Mouse (Mus musculus): ENCODE results near the gene Foxn3. TPM values are rescaled to one million over a fixed set of nuclear protein-coding genes. Genes with fewer than 3 reads are reported as not detected.

Gene Foxn3
- polyA plus RNA-seq, 1 experiment from 2014 or later, result 75.5 TPM

- Histone ChIP-seq H3K36me3 (ENCODE audit: control insufficient read depth, insufficient read depth, low read length) (no peaks in the 10 kb centered on the region), H3K27ac (ENCODE audit: low read depth, low read length) (peak overlapping the region; percentile 25), H3K9me3 (replicated peaks; ENCODE audit: control insufficient read depth, low read length) (no peaks in the 10 kb centered on the region), H3K27me3 (ENCODE audit: control insufficient read depth, insufficient read depth, low read length) (no peaks in the 10 kb centered on the region), H3K4me1 (ENCODE audit: control insufficient read depth, insufficient read depth, low read length) (peaks cover 65% of the 10 kb centered on the region), H3K9ac (ENCODE audit: low read depth, low read length) (no peak overlapping the region), H3K4me2 (peak overlapping the region; percentile 14; the same call in 1 of the 2 replicates), H3K4me3 (ENCODE audit: low read depth, low read length) (no peak overlapping the region)
- no peak for ATAC-seq (replicated peaks; ENCODE audit: insufficient number of reproducible peaks, low FRiP score, low TSS enrichment)
- WGBS (ENCODE audit: insufficient replicate concordance), result 55% methylated on average over 5 of the region's 5 CpGs
These were observed 347.0 kb downstream of the Foxn3 start for GRCm38 (mm10) chr12:99216341-99216761.

- peaks cover 65% of the 10 kb centered on the region for H3K4me1 ChIP-seq (ENCODE audit: control insufficient read depth, insufficient read depth, low read length)
- no peaks in the 10 kb centered on the region for H3K9me3 ChIP-seq (replicated peaks; ENCODE audit: control insufficient read depth, low read length)
- no peak for ATAC-seq (replicated peaks; ENCODE audit: insufficient number of reproducible peaks, low FRiP score, low TSS enrichment)
- no peaks in the 10 kb centered on the region for H3K27me3 ChIP-seq (ENCODE audit: control insufficient read depth, insufficient read depth, low read length)
- 72% methylated on average over 11 of the region's 11 CpGs for WGBS (ENCODE audit: insufficient replicate concordance)
- H3K4me2 ChIP-seq, result no peak overlapping the region
- H3K9ac ChIP-seq (ENCODE audit: low read depth, low read length), result no peak overlapping the region
- H3K4me3 ChIP-seq (ENCODE audit: low read depth, low read length), result no peak overlapping the region
- peak overlapping the region; percentile 25 for H3K27ac ChIP-seq (ENCODE audit: low read depth, low read length)
- no peaks in the 10 kb centered on the region for H3K36me3 ChIP-seq (ENCODE audit: control insufficient read depth, insufficient read depth, low read length)
These were observed 347.7 kb downstream of the Foxn3 start for GRCm38 (mm10) chr12:99215521-99216255.

- Histone ChIP-seq H3K4me3 (ENCODE audit: low read depth, low read length) (no peak overlapping the region), H3K9me3 (replicated peaks; ENCODE audit: control insufficient read depth, low read length) (no peaks in the 10 kb centered on the region), H3K4me1 (ENCODE audit: control insufficient read depth, insufficient read depth, low read length) (peaks cover 64% of the 10 kb centered on the region), H3K36me3 (ENCODE audit: control insufficient read depth, insufficient read depth, low read length) (no peaks in the 10 kb centered on the region), H3K27ac (ENCODE audit: low read depth, low read length) (no peak overlapping the region), H3K27me3 (ENCODE audit: control insufficient read depth, insufficient read depth, low read length) (no peaks in the 10 kb centered on the region), H3K9ac (ENCODE audit: low read depth, low read length) (no peak overlapping the region), H3K4me2 (no peak overlapping the region)
- no peak for ATAC-seq (replicated peaks; ENCODE audit: insufficient number of reproducible peaks, low FRiP score, low TSS enrichment)
- WGBS (ENCODE audit: insufficient replicate concordance), result 68% methylated on average over 5 of the region's 5 CpGs
These were observed 349.3 kb downstream of the Foxn3 start for GRCm38 (mm10) chr12:99214098-99214497.

- H3K36me3 ChIP-seq (ENCODE audit: control insufficient read depth, insufficient read depth, low read length), result no peaks in the 10 kb centered on the region
- H3K9me3 ChIP-seq (replicated peaks; ENCODE audit: control insufficient read depth, low read length), result no peaks in the 10 kb centered on the region
- peak overlapping the region; percentile 35 for H3K27ac ChIP-seq (ENCODE audit: low read depth, low read length)
- no peaks in the 10 kb centered on the region for H3K27me3 ChIP-seq (ENCODE audit: control insufficient read depth, insufficient read depth, low read length)
- WGBS (ENCODE audit: insufficient replicate concordance), result 73% methylated on average over 12 of the region's 12 CpGs
- no peak for ATAC-seq (replicated peaks; ENCODE audit: insufficient number of reproducible peaks, low FRiP score, low TSS enrichment)
- no peak overlapping the region for H3K4me3 ChIP-seq (ENCODE audit: low read depth, low read length)
- no peak overlapping the region for H3K9ac ChIP-seq (ENCODE audit: low read depth, low read length)
- H3K4me2 ChIP-seq, result no peak overlapping the region
- H3K4me1 ChIP-seq (ENCODE audit: control insufficient read depth, insufficient read depth, low read length), result peaks cover 55% of the 10 kb centered on the region
These were observed 350.2 kb downstream of the Foxn3 start for GRCm38 (mm10) chr12:99213218-99213617.

- WGBS (ENCODE audit: insufficient replicate concordance), result 86% methylated on average over 8 of the region's 8 CpGs
- H3K27me3 ChIP-seq (ENCODE audit: control insufficient read depth, insufficient read depth, low read length), result no peaks in the 10 kb centered on the region
- H3K4me1 ChIP-seq (ENCODE audit: control insufficient read depth, insufficient read depth, low read length), result peaks cover 23% of the 10 kb centered on the region
- H3K9ac ChIP-seq (ENCODE audit: low read depth, low read length), result no peak overlapping the region
- no peak overlapping the region for H3K4me2 ChIP-seq
- H3K9me3 ChIP-seq (replicated peaks; ENCODE audit: control insufficient read depth, low read length), result no peaks in the 10 kb centered on the region
- no peak for ATAC-seq (replicated peaks; ENCODE audit: insufficient number of reproducible peaks, low FRiP score, low TSS enrichment)
- H3K4me3 ChIP-seq (ENCODE audit: low read depth, low read length), result no peak overlapping the region
- H3K27ac ChIP-seq (ENCODE audit: low read depth, low read length), result no peak overlapping the region
- no peaks in the 10 kb centered on the region for H3K36me3 ChIP-seq (ENCODE audit: control insufficient read depth, insufficient read depth, low read length)
These were observed 353.6 kb downstream of the Foxn3 start for GRCm38 (mm10) chr12:99209801-99210200.

DNA sequence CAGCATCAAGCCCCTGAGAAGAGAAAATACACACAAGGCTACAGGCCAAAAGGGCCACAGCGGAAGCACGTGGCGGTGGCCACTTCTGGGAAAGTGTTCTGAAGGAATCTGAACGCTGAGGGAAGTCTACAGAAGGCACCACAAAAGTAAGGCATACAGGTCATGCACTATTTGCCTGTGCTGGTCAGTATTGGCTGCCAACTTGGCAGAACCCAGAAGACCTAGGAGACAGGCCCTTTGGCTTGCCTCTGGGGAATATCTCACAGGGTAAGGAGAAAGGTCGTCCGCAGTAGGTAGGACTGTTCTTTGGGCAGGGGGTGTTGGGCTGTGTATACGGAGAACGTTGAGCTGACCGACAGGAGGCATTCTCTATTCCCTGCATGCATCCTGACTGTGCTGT, 355.1 kb downstream of the Foxn3 start:
- Histone ChIP-seq H3K9me3 (replicated peaks; ENCODE audit: control insufficient read depth, low read length) (no peaks in the 10 kb centered on the region), H3K36me3 (ENCODE audit: control insufficient read depth, insufficient read depth, low read length) (no peaks in the 10 kb centered on the region), H3K27me3 (ENCODE audit: control insufficient read depth, insufficient read depth, low read length) (no peaks in the 10 kb centered on the region), H3K9ac (ENCODE audit: low read depth, low read length) (no peak overlapping the region), H3K27ac (ENCODE audit: low read depth, low read length) (no peak overlapping the region), H3K4me1 (ENCODE audit: control insufficient read depth, insufficient read depth, low read length) (peaks cover 9% of the 10 kb centered on the region), H3K4me3 (ENCODE audit: low read depth, low read length) (no peak overlapping the region), H3K4me2 (no peak overlapping the region)
- WGBS (ENCODE audit: insufficient replicate concordance), result 83% methylated on average over 9 of the region's 9 CpGs
- no peak for ATAC-seq (replicated peaks; ENCODE audit: insufficient number of reproducible peaks, low FRiP score, low TSS enrichment)

DNA sequence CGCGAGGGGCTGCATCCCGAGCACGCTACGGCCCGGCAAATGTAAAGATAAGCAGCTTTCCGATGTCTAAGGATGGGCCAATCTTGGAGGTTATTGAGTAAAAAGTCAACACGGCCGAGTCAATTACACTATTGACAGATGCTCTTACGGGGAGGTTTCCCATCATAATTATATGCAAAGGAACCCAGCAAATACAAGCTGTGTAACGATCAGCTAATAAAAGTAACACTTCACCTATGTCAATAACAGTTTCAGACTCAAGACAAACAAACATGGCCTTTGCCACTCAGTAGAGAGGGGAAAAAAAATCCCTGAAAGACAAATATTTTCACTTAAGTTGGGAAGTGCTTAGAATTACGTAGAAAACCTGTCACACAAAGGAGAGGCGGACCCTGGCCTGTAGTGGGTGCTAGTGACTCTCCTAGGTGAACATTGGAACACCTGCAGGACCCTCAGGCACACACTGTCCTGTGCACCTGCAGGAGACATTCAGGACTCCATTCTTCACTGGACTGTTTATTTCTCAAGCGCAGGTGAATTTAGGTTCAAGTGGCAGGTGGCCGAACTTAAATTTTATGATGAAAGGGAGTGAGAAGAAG, 356.3 kb downstream of the Foxn3 start:
- Histone ChIP-seq H3K27me3 (ENCODE audit: control insufficient read depth, insufficient read depth, low read length) (no peaks in the 10 kb centered on the region), H3K4me1 (ENCODE audit: control insufficient read depth, insufficient read depth, low read length) (no peaks in the 10 kb centered on the region)
- WGBS (ENCODE audit: insufficient replicate concordance), result 82% methylated on average over 15 of the region's 15 CpGs

DNA sequence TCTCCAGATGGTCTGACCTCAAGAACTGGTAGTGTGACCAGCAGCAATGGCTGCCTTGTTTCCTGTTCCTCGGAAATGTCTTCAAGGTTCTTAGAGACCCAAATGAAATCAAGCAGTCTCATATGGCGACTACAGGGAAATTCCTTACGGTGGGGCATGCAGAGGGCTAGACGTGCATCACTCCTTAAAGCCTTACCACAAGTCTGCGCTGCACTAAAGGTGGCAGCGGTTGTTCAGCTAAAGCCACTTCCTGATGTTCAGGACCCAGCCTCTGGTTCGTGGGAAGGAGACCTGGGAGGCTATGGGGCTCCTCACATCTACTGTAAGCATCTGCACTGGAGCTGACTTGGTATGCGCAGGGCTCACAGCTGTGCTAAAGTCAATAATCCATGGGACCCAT, 357.6 kb downstream of the Foxn3 start:
- whole genome bisulfite sequencing (ENCODE audit: insufficient replicate concordance), result 93% methylated on average over 8 of the region's 8 CpGs

More for the DNA sequence above, 356.3 kb downstream of the Foxn3 start:
- Histone ChIP-seq H3K4me3 (ENCODE audit: low read depth, low read length) (no peak overlapping the region), H3K4me2 (no peak overlapping the region), H3K36me3 (ENCODE audit: control insufficient read depth, insufficient read depth, low read length) (no peaks in the 10 kb centered on the region), H3K9ac (ENCODE audit: low read depth, low read length) (no peak overlapping the region), H3K27ac (ENCODE audit: low read depth, low read length) (no peak overlapping the region), H3K9me3 (replicated peaks; ENCODE audit: control insufficient read depth, low read length) (no peaks in the 10 kb centered on the region)
- ATAC-seq (replicated peaks; ENCODE audit: insufficient number of reproducible peaks, low FRiP score, low TSS enrichment), result no peak

GRCm38 (mm10) chr12:99199124-99199483, 364.3 kb downstream of the Foxn3 start:
- no peaks in the 10 kb centered on the region for H3K27me3 ChIP-seq (ENCODE audit: control insufficient read depth, insufficient read depth, low read length)
- 0 out of 2 replicates have a peak, but pooled peaks cover 2% of the 10 kb centered on the region for H3K36me3 ChIP-seq (ENCODE audit: control insufficient read depth, insufficient read depth, low read length)
- WGBS (ENCODE audit: insufficient replicate concordance), result 81% methylated on average over 5 of the region's 5 CpGs
- H3K9ac ChIP-seq (ENCODE audit: low read depth, low read length), result no peak overlapping the region
- H3K4me3 ChIP-seq (ENCODE audit: low read depth, low read length), result no peak overlapping the region
- ATAC-seq (replicated peaks; ENCODE audit: insufficient number of reproducible peaks, low FRiP score, low TSS enrichment), result no peak
- no peak overlapping the region for H3K4me2 ChIP-seq
- no peak overlapping the region for H3K27ac ChIP-seq (ENCODE audit: low read depth, low read length)
- no peaks in the 10 kb centered on the region for H3K9me3 ChIP-seq (replicated peaks; ENCODE audit: control insufficient read depth, low read length)
- H3K4me1 ChIP-seq (ENCODE audit: control insufficient read depth, insufficient read depth, low read length), result peaks cover 11% of the 10 kb centered on the region; the same call in 1 of the 2 replicates

More for the DNA sequence above, 357.6 kb downstream of the Foxn3 start:
- Histone ChIP-seq H3K27me3 (ENCODE audit: control insufficient read depth, insufficient read depth, low read length) (no peaks in the 10 kb centered on the region), H3K9me3 (replicated peaks; ENCODE audit: control insufficient read depth, low read length) (no peaks in the 10 kb centered on the region), H3K4me3 (ENCODE audit: low read depth, low read length) (no peak overlapping the region), H3K9ac (ENCODE audit: low read depth, low read length) (no peak overlapping the region), H3K36me3 (ENCODE audit: control insufficient read depth, insufficient read depth, low read length) (no peaks in the 10 kb centered on the region), H3K4me2 (no peak overlapping the region), H3K4me1 (ENCODE audit: control insufficient read depth, insufficient read depth, low read length) (peaks cover 2% of the 10 kb centered on the region; the same call in 1 of the 2 replicates), H3K27ac (ENCODE audit: low read depth, low read length) (no peak overlapping the region)
- ATAC-seq (replicated peaks; ENCODE audit: insufficient number of reproducible peaks, low FRiP score, low TSS enrichment), result no peak
